Mouse (Mus musculus): ENCODE results near the gene Nell2.

DNA sequence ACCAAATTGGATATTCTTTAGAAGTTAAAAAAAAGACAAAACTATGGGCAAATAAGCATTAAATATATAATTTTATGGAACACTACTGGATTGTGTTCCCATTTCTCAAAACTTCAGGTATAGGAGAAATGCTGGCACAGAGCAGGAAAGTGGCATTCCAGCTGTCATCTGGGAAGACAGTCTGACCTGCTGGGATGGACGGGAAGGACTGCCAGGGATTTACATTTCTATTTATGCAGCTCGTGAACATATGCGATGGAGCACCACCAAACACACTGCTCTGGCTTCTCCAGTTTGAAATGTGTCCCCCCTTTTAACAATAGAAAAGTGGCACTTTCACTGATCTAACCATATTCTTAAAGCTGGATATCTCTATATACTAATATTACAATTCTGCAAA is 291.9 kb downstream of the Nell2 start:
- TF ChIP-seq POLR2A (IDR thresholded peaks at IDR 0.05; ENCODE audit: borderline replicate concordance, extremely low read depth, low read depth, low read length) (no peak), CTCF (IDR thresholded peaks at IDR 0.05; ENCODE audit: insufficient read depth, low read length) (no peak)
